Mouse (Mus musculus): ENCODE results near the gene Trpc5. TPM values are rescaled to one million over a fixed set of nuclear protein-coding genes. Genes with fewer than 3 reads are reported as not detected.

Trpc5 gene
- total RNA-seq (2023), result not detected

GRCm38 (mm10) chrX:144688142-144688206, at the start of gene Trpc5:
Trpc5 (minus strand) TSS chrX:144688180.

GRCm38 (mm10) chrX:144688207-144689118, 483 bp upstream of the Trpc5 start, which contains the start of gene Rtl4:
Rtl4 (plus strand) TSS chrX:144688907.

DNA sequence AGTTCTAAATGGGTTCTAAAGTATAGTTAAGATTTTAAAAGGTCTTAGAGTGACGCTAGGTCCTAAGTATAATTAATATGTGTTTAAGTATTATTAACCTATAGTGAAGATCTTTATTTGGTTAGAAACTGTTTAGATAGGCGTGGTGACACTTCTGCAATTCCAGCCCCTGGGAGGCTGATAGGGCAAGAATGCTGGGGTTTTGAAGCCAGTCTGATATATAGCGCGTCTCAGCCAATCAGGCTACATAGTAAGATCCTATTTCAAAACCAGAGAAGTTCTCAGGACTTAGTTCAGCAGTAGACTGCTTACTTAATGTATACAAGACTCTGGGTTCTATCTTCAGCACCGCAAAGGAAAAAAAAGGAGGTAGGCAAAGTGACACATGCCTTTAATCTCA, 231.7 kb downstream of the Trpc5 start, which contains the start of gene Trpc5os:
Trpc5os (plus strand) TSS at position 301 of the 400 bp plus-strand sequence.

Other genes with a start within 250 kb of the Trpc5 start
- not detected for gene Trpc5os, start 231.6 kb downstream of the Trpc5 start, total RNA-seq (2023)
- not detected for gene Rtl4, start 727 bp upstream of the Trpc5 start, total RNA-seq (2023)